Mouse (Mus musculus) CH12.LX (cell line): ENCODE results near the gene Prlr.

Experiments used
- CTCF ChIP-seq, 2 experiments: IDR thresholded peaks in 1 of 2; conservative IDR thresholded peaks in 1 of 2; 2 replicates each; pipeline ENCODE4 v1.5.1; 2011 to 2012; ENCODE audit warnings: low read depth in 2 of 2, low read length in 2 of 2, improper control_type of control experiment in 1 of 2, inconsistent platforms in 1 of 2, mild to moderate bottlenecking in 1 of 2, moderate library complexity in 1 of 2
- POLR2A ChIP-seq: IDR thresholded peaks from 2 replicates; pipeline ENCODE4 v1.6.1; 2011; ENCODE audit warnings: low read depth, mild to moderate bottlenecking, improper control_type of control experiment, low read length

- TF ChIP-seq POLR2A (no peak), CTCF (conservative IDR thresholded peaks at IDR 0.05 in 1 of 2, IDR thresholded peaks at IDR 0.05 in 1 of 2; ENCODE audit: low read depth in 2 of 2, low read length in 2 of 2) (no peak)
Observed at GRCm38 (mm10) chr15:10192101-10192630, 15.1 kb downstream of the Prlr start.
